In the genomic region with DNA sequence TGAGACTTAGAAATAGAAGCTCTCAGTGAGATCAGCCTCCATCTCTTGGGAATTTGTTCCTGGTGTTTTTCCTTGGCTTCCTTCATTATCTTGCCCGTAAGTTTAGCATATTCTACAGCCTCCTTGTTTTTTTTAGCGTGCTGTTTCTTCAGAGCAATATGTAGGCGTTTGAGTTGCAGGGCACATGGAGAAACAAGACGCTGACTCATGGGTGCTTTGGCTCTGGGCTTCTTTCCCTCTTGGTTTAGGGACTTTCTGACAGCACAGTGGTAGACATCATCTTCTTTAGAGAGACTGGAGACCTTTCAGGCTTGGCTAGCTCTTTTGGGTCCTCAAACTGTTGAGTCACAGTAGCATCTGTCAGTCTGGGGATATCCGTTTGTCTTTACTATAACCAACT, we compare ENCODE assay signal across 28 mouse cellular contexts. TPM values are rescaled to one million over a fixed set of nuclear protein-coding genes. Genes with fewer than 3 reads are reported as not detected.
DNase-seq lines count a peak whose midpoint lies in the region; ATAC-seq and TF ChIP-seq lines count a peak whose summit lies in the region.
"Had no signal": no experiment of that assay in that cellular context is flagged by ENCODE, and none has a peak within 500 bp of the region (broad histone marks: within the 10 kb centered on the region; RNA-seq: fewer than 3 reads in every experiment).

No protein-coding gene starts in this region.

- no peaks in the 10 kb centered on the region for H3K9me3 ChIP-seq in midbrain, postnatal 0 days (ENCODE audit: low read length)
- H3K9me3 ChIP-seq: forebrain, embryonic 12.5 days; heart, embryonic 12.5 days; limb, embryonic 15.5 days; lung, embryonic 15.5 days; megakaryocyte, embryonic 14.5 days; midbrain, embryonic 13.5 days; neural tube, embryonic 12.5 days had no signal

- DNase-seq in left cerebral cortex, adult 11 months (ENCODE audit: low spot score): peak; percentile 18
- no peak for DNase-seq in left cerebral cortex, postnatal 10 days (ENCODE audit: extremely low spot score in 1 of 2, low spot score in 2 of 2)
- peak; percentile 88 for DNase-seq in brain, adult 2 months (ENCODE audit: low read depth, low spot score)
- DNase-seq in left cerebral cortex, adult 2 months (ENCODE audit: extremely low spot score in 1 of 2, low spot score in 2 of 2): peak; percentile 17 to 18
- no peak for DNase-seq in adrenal gland, adult 8-10 months
- no peak for DNase-seq in spleen, postnatal 14 days (ENCODE audit: low spot score in 2 of 2)
- no peak for DNase-seq in midbrain, postnatal 0 days (ENCODE audit: low spot score)
- DNase-seq: cerebellum, adult 18-20 months; cerebellum, postnatal 14 days; gastrocnemius, postnatal 25 days; heart, adult 18-20 months; heart, postnatal 10 days; kidney, postnatal 36 days; lung, postnatal 36 days; retina, postnatal 1 day; spleen, adult 18-20 months; thymus, postnatal 14 days had no signal

- no peaks in the 10 kb centered on the region for H3K36me3 ChIP-seq in midbrain, postnatal 0 days (ENCODE audit: insufficient read depth, low read length)
- H3K36me3 ChIP-seq: forebrain, embryonic 12.5 days; heart, embryonic 12.5 days; limb, embryonic 15.5 days; lung, embryonic 15.5 days; midbrain, embryonic 13.5 days; neural tube, embryonic 12.5 days had no signal

- no peak overlapping the region for H3K4me2 ChIP-seq in midbrain, postnatal 0 days (ENCODE audit: low read depth, low read length, poor library complexity, severe bottlenecking)
- H3K4me2 ChIP-seq: forebrain, embryonic 12.5 days; heart, embryonic 12.5 days; limb, embryonic 15.5 days; lung, embryonic 15.5 days; midbrain, embryonic 13.5 days; neural tube, embryonic 12.5 days had no signal

- 38% methylated on average over 5 of the region's 5 CpGs for WGBS in olfactory bulb, adult 2 months
- WGBS in midbrain, postnatal 0 days: 92% methylated on average over 5 of the region's 5 CpGs

- H3K4me3 ChIP-seq in left cerebral cortex, adult 2 months: no peak overlapping the region
- H3K4me3 ChIP-seq in olfactory bulb, adult 2 months (ENCODE audit: insufficient read depth, low read depth, low read length): no peak overlapping the region
- H3K4me3 ChIP-seq in midbrain, postnatal 0 days (ENCODE audit: low read depth, low read length): no peak overlapping the region
- H3K4me3 ChIP-seq: forebrain, embryonic 12.5 days; heart, embryonic 12.5 days; limb, embryonic 15.5 days; lung, embryonic 15.5 days; megakaryocyte, embryonic 14.5 days; midbrain, embryonic 13.5 days; neural tube, embryonic 12.5 days had no signal

- intact Hi-C loops in left cerebral cortex, postnatal 10 days (cut with DNase I): no loop called here
- intact Hi-C loops in left cerebral cortex, adult 2 months (cut with DNase I): no loop called here

- no peak overlapping the region for H3K9ac ChIP-seq in midbrain, postnatal 0 days (replicated peaks; ENCODE audit: low read length, poor library complexity, severe bottlenecking)
- H3K9ac ChIP-seq: forebrain, embryonic 12.5 days; heart, embryonic 12.5 days; limb, embryonic 15.5 days; liver, embryonic 14.5 days; lung, embryonic 15.5 days; midbrain, embryonic 13.5 days; neural tube, embryonic 12.5 days had no signal

- no peak for ATAC-seq in midbrain, postnatal 0 days (ENCODE audit: low FRiP score)
- ATAC-seq: hindbrain, postnatal 0 days; intestine, embryonic 16.5 days; midbrain, embryonic 13.5 days had no signal

- no peaks in the 10 kb centered on the region for H3K27me3 ChIP-seq in midbrain, postnatal 0 days (ENCODE audit: insufficient read depth, low read length)
- H3K27me3 ChIP-seq: forebrain, embryonic 12.5 days; heart, embryonic 12.5 days; lung, embryonic 15.5 days; midbrain, embryonic 13.5 days; neural tube, embryonic 12.5 days had no signal

- no peak for TF ChIP-seq POLR2A in olfactory bulb, adult 2 months (IDR thresholded peaks at IDR 0.05; ENCODE audit: insufficient read depth, low read depth, low read length)

- no peak for TF ChIP-seq CTCF in left cerebral cortex, adult 2 months (IDR thresholded peaks at IDR 0.05)
- TF ChIP-seq CTCF in olfactory bulb, adult 2 months (IDR thresholded peaks at IDR 0.05; ENCODE audit: insufficient read depth, low read depth, low read length): no peak
- TF ChIP-seq CTCF in midbrain, postnatal 0 days (IDR thresholded peaks at IDR 0.05): no peak

- no peaks in the 10 kb centered on the region; the same call in 1 of the 2 replicates for H3K4me1 ChIP-seq in olfactory bulb, adult 2 months (ENCODE audit: control insufficient read depth, insufficient read depth, low read length)
- no peaks in the 10 kb centered on the region for H3K4me1 ChIP-seq in midbrain, postnatal 0 days (ENCODE audit: insufficient read depth, low read length)
- H3K4me1 ChIP-seq: forebrain, embryonic 12.5 days; heart, embryonic 12.5 days; limb, embryonic 15.5 days; lung, embryonic 15.5 days; midbrain, embryonic 13.5 days; neural tube, embryonic 12.5 days had no signal

- H3K27ac ChIP-seq in left cerebral cortex, adult 2 months: no peak overlapping the region
- peak overlapping the region; percentile 46; the same call in 1 of the 2 replicates for H3K27ac ChIP-seq in olfactory bulb, adult 2 months (ENCODE audit: insufficient read depth, low read depth, low read length)
- H3K27ac ChIP-seq in midbrain, postnatal 0 days (ENCODE audit: low read depth, low read length): no peak overlapping the region
- H3K27ac ChIP-seq: forebrain, embryonic 12.5 days; hindbrain, postnatal 0 days; limb, embryonic 15.5 days; liver, embryonic 14.5 days; lung, embryonic 15.5 days; midbrain, embryonic 13.5 days; neural tube, embryonic 12.5 days had no signal

RNA-seq across cellular contexts. Expression of a gene that starts 6.6 kb away (rescaled TPM):
- under 1 TPM; 0.32 to 0.71 TPM for total RNA-seq in left cerebral cortex, postnatal 10 days (2021)
- under 1 TPM; 0.28 to 0.34 TPM for total RNA-seq in left cerebral cortex, adult 2 months (2021)
- polyA plus RNA-seq in olfactory bulb, adult 2 months (2012; ENCODE audit: insufficient read depth, insufficient read length, low replicate concordance, missing spikeins): not detected in 2 replicates
- total RNA-seq in adrenal gland, adult 8-10 months (2022): 1 to 10 TPM in 3 of 4 experiments, under 1 TPM in 1; 0.54 to 5.2 (median 3.1) TPM
- total RNA-seq in midbrain, postnatal 0 days (2014; rRNA removed): 1.3 and 2.4 TPM in 2 replicates
- polyA plus RNA-seq in midbrain, postnatal 0 days (2015; fragmentation: Nextera tagmentation; extraction: Ambion mirVana): 0.53 TPM in 2 replicates
- total RNA-seq: gastrocnemius, postnatal 25 days had no signal
- polyA plus RNA-seq: heart, embryonic 12.5 days; neural tube, embryonic 12.5 days had no signal

Comparison
In these comparisons a context has a peak if more than half of its experiments do, and no peak if none do; other contexts are left out.
1. DNase-seq: peak in left cerebral cortex, adult 11 months (single experiment), brain, adult 2 months (single experiment) and left cerebral cortex, adult 2 months (2 of 2); none in left cerebral cortex, postnatal 10 days (0 of 2), adrenal gland, adult 8-10 months (single experiment), spleen, postnatal 14 days (0 of 2) and midbrain, postnatal 0 days (single experiment).